Mouse (Mus musculus): ENCODE data around the gene Mmel1. TPM values are rescaled to one million over a fixed set of nuclear protein-coding genes. Genes with fewer than 3 reads are reported as not detected.

The Mmel1 gene
- polyA plus RNA-seq, 1 experiment from 2014 or later: 0.42 TPM

Other genes starting within 250 kb of the Mmel1 start
- gene Prdm16, start 232.7 kb upstream of the Mmel1 start, polyA plus RNA-seq (2015; fragmentation: Nextera tagmentation; extraction: Ambion mirVana): 18.2 and 21.9 TPM in 2 replicates
- gene Actrt2, start 201.7 kb upstream of the Mmel1 start, polyA plus RNA-seq (2015; fragmentation: Nextera tagmentation; extraction: Ambion mirVana): not detected in 2 replicates
- gene Ttc34, start 32.1 kb upstream of the Mmel1 start, polyA plus RNA-seq (2015; fragmentation: Nextera tagmentation; extraction: Ambion mirVana): 0.12 and 0.31 TPM in 2 replicates
- 58.9 and 62.9 TPM in 2 replicates for gene Fam213b, start 29.6 kb downstream of the Mmel1 start, polyA plus RNA-seq (2015; fragmentation: Nextera tagmentation; extraction: Ambion mirVana)
- 1.3 and 1.8 TPM in 2 replicates for gene Tnfrsf14, start 59.0 kb downstream of the Mmel1 start, polyA plus RNA-seq (2015; fragmentation: Nextera tagmentation; extraction: Ambion mirVana)
- gene Hes5, start 91.3 kb downstream of the Mmel1 start, polyA plus RNA-seq (2015; fragmentation: Nextera tagmentation; extraction: Ambion mirVana): 0.29 and 0.34 TPM in 2 replicates
- gene Pank4, start 94.5 kb downstream of the Mmel1 start, polyA plus RNA-seq (2015; fragmentation: Nextera tagmentation; extraction: Ambion mirVana): 44.2 and 47.2 TPM in 2 replicates
- gene Plch2, start 187.2 kb downstream of the Mmel1 start, polyA plus RNA-seq (2015; fragmentation: Nextera tagmentation; extraction: Ambion mirVana): 1.0 and 1.4 TPM in 2 replicates
- 17.3 and 18.0 TPM in 2 replicates for gene Pex10, start 197.4 kb downstream of the Mmel1 start, polyA plus RNA-seq (2015; fragmentation: Nextera tagmentation; extraction: Ambion mirVana)
- gene Rer1, start 216.8 kb downstream of the Mmel1 start, polyA plus RNA-seq (2015; fragmentation: Nextera tagmentation; extraction: Ambion mirVana): 116 and 138 TPM in 2 replicates
- gene Morn1, start 217.0 kb downstream of the Mmel1 start, polyA plus RNA-seq (2015; fragmentation: Nextera tagmentation; extraction: Ambion mirVana): 1.8 and 3.0 TPM in 2 replicates

Data from heart, embryonic 16.5 days (tissue).